Mouse (Mus musculus) myocyte (in vitro differentiated cells): Measurements from ENCODE around the gene Zxdc.

Source experiments
- E2F4 ChIP-seq: IDR thresholded peaks from one replicate; pipeline ENCODE4 v1.6.1; 2011; ENCODE audit warnings: mild to moderate bottlenecking, control low read depth, moderate library complexity; ENCODE audit not compliant: insufficient read depth
- MYOD1 ChIP-seq, 3 experiments: IDR thresholded peaks; one replicate each; pipeline ENCODE4 v1.6.1; 2011; ENCODE audit warnings: control low read depth in 2 of 3, low read depth in 2 of 3, mild to moderate bottlenecking in 2 of 3, moderate library complexity in 1 of 3; ENCODE audit not compliant: insufficient read length in 2 of 3, control insufficient read depth in 1 of 3
- POLR2A ChIP-seq: IDR thresholded peaks from one replicate; pipeline ENCODE4 v1.6.1; 2011; ENCODE audit warnings: low read depth, mild to moderate bottlenecking, control low read depth, moderate library complexity; ENCODE audit not compliant: insufficient read length
- REST ChIP-seq: IDR thresholded peaks from one replicate; pipeline ENCODE4 v1.6.1; 2011; ENCODE audit warnings: mild to moderate bottlenecking, control low read depth, moderate library complexity; ENCODE audit not compliant: insufficient read depth, insufficient read length
- TCF12 ChIP-seq: IDR thresholded peaks from one replicate; pipeline ENCODE4 v1.6.1; 2011; ENCODE audit warnings: mild to moderate bottlenecking, control low read depth; ENCODE audit not compliant: poor library complexity, insufficient read depth, severe bottlenecking
- USF1 ChIP-seq: IDR thresholded peaks from one replicate; pipeline ENCODE4 v1.6.1; 2011; ENCODE audit warnings: low read depth, mild to moderate bottlenecking, control low read depth, moderate library complexity

DNA sequence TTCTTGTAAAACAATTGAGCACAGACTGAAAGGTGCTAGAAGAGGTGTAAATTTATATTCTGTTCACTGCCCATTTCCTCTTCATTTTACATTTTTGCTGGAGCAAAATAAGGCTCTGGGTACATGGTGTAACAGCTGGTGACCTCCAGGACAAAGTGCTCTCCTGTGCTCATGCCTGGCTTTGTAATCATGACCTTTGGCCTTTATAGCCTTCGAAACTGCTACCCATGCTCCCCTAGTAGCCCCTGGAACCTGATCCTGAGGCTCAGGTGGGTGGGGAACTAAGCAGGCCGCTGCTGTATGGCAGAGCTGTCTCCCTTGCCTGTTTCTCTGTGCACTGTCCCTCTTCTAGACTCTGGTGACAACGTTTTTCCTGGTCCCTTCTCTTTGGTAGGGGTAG is 24.7 kb downstream of the Zxdc start:
- TF ChIP-seq TCF12 (no peak), REST (no peak), E2F4 (no peak), POLR2A (no peak), MYOD1 (IDR thresholded peaks at IDR 0.05; ENCODE audit: control insufficient read depth in 1 of 3, insufficient read length in 2 of 3, low read depth in 2 of 3) (no peak), USF1 (no peak)
